Mouse (Mus musculus): ENCODE data around the gene Mterf4. TPM values are rescaled to one million over a fixed set of nuclear protein-coding genes. Genes with fewer than 3 reads are reported as not detected.

The Mterf4 gene
- polyA plus RNA-seq, 1 experiment from 2014 or later, result 20.2 TPM

DNA sequence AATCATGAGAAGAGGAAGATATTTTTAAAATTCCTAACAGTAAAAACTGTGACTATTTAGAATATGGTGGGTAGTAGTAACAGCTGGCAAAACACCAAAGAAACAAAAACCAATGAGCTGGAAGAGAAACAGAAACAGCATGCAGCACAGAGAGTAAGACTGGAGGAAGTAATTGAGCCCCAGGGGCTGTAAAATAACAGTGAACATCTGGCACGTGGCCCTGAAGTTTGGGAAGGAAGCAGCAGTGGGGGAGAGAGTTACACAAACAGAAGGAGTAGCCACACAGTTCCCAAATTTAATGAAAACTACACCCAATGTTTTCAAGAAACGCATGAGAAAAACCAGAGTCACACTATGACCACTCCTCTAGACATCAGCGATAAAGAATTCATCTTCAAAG is 38.5 kb downstream of the Mterf4 start:
- no peak overlapping the region for H3K4me3 ChIP-seq
- H3K4me1 ChIP-seq (replicated peaks), result no peaks in the 10 kb centered on the region
- H3K27me3 ChIP-seq (replicated peaks), result 0 out of 2 replicates have a peak, but pooled peaks cover 13% of the 10 kb centered on the region
- H3K9ac ChIP-seq, result no peak overlapping the region
- WGBS, result 35% methylated on average over 3 of the region's 3 CpGs
- no peaks in the 10 kb centered on the region for H3K36me3 ChIP-seq
- H3K4me2 ChIP-seq, result no peak overlapping the region
- H3K27ac ChIP-seq (ENCODE audit: poor library complexity, severe bottlenecking), result no peak overlapping the region
- no peak for ATAC-seq (ENCODE audit: insufficient number of reproducible peaks, low FRiP score)
- H3K9me3 ChIP-seq (replicated peaks), result no peaks in the 10 kb centered on the region

DNA sequence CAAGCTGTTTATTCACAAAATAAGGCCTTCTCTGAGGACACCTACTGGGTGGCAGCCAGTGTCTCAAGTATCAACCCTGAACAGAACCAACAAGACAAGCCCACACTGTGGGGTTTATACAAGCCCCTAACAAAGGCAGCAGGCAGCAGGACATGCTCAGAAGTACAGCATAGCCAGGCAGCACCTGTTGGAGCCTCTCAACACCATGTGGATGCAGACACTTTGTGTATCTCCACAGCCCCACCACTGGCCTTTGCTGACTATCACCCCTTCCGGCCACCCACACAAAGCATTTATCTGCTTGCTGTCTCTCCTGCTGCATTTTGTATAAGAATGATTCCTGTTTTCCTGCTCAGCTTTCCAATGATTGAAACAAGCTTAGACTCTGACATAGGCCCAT is 48.2 kb downstream of the Mterf4 start:
- Histone ChIP-seq H3K36me3 (no peaks in the 10 kb centered on the region), H3K4me3 (no peak overlapping the region), H3K27me3 (replicated peaks) (peaks cover 9% of the 10 kb centered on the region), H3K9ac (no peak overlapping the region), H3K9me3 (replicated peaks) (no peaks in the 10 kb centered on the region), H3K27ac (ENCODE audit: poor library complexity, severe bottlenecking) (no peak overlapping the region), H3K4me2 (no peak overlapping the region), H3K4me1 (replicated peaks) (no peaks in the 10 kb centered on the region)
- WGBS, result 89% methylated on average over 1 of the region's 1 CpGs
- no peak for ATAC-seq (ENCODE audit: insufficient number of reproducible peaks, low FRiP score)

- 86% methylated on average over 7 of the region's 7 CpGs for WGBS
- ATAC-seq (ENCODE audit: insufficient number of reproducible peaks, low FRiP score), result no peak
- no peaks in the 10 kb centered on the region for H3K36me3 ChIP-seq
- H3K9ac ChIP-seq, result no peak overlapping the region
- H3K27me3 ChIP-seq (replicated peaks), result peaks cover 9% of the 10 kb centered on the region
- H3K27ac ChIP-seq (ENCODE audit: poor library complexity, severe bottlenecking), result no peak overlapping the region
- no peak overlapping the region for H3K4me2 ChIP-seq
- no peaks in the 10 kb centered on the region for H3K4me1 ChIP-seq (replicated peaks)
- no peak overlapping the region for H3K4me3 ChIP-seq
- no peaks in the 10 kb centered on the region for H3K9me3 ChIP-seq (replicated peaks)
Observed at GRCm38 (mm10) chr1:93255761-93256160, 50.0 kb downstream of the Mterf4 start.

GRCm38 (mm10) chr1:93252586-93252985 is 53.1 kb downstream of the Mterf4 start:
- H3K27ac ChIP-seq (ENCODE audit: poor library complexity, severe bottlenecking), result no peak overlapping the region
- no peak for ATAC-seq (ENCODE audit: insufficient number of reproducible peaks, low FRiP score)
- no peaks in the 10 kb centered on the region for H3K9me3 ChIP-seq (replicated peaks)
- WGBS, result 36% methylated on average over 2 of the region's 2 CpGs
- no peak overlapping the region for H3K9ac ChIP-seq
- no peaks in the 10 kb centered on the region for H3K36me3 ChIP-seq
- no peak overlapping the region for H3K4me3 ChIP-seq
- H3K4me2 ChIP-seq, result no peak overlapping the region
- H3K27me3 ChIP-seq (replicated peaks), result peaks cover 6% of the 10 kb centered on the region; the same call in 1 of the 2 replicates
- H3K4me1 ChIP-seq (replicated peaks), result no peaks in the 10 kb centered on the region

Small RNAs within 50 kb of the gene (microRNA-seq; reads per million reads assigned to microRNA genes)
- gene Mir6345, result not detected
- not detected for gene Mir6901
- gene Mir6902, result 1.2 reads per million

Other genes with a start within 250 kb of the Mterf4 start
- gene Kif1a, start 204.0 kb downstream of the Mterf4 start, polyA plus RNA-seq (2016; fragmentation: Nextera tagmentation; extraction: Ambion mirVana), result 7.4 and 7.7 TPM in 2 replicates
- gene Agxt, start 170.7 kb downstream of the Mterf4 start, polyA plus RNA-seq (2016; fragmentation: Nextera tagmentation; extraction: Ambion mirVana), result not detected in 2 replicates
- not detected in 2 replicates for gene 2310007B03Rik, start 145.0 kb downstream of the Mterf4 start, polyA plus RNA-seq (2016; fragmentation: Nextera tagmentation; extraction: Ambion mirVana)
- gene Crocc2, start 137.2 kb downstream of the Mterf4 start, polyA plus RNA-seq (2016; fragmentation: Nextera tagmentation; extraction: Ambion mirVana), result 0.11 and 0.17 TPM in 2 replicates
- gene Sned1, start 70.1 kb downstream of the Mterf4 start, polyA plus RNA-seq (2016; fragmentation: Nextera tagmentation; extraction: Ambion mirVana), result 7.2 and 8.1 TPM in 2 replicates
- gene Ppp1r7, start 36.9 kb upstream of the Mterf4 start, polyA plus RNA-seq (2016; fragmentation: Nextera tagmentation; extraction: Ambion mirVana), result 59.6 and 65.9 TPM in 2 replicates
- 9.8 and 10.8 TPM in 2 replicates for gene Pask, start 37.6 kb upstream of the Mterf4 start, polyA plus RNA-seq (2016; fragmentation: Nextera tagmentation; extraction: Ambion mirVana)
- gene Ano7, start 68.0 kb upstream of the Mterf4 start, polyA plus RNA-seq (2016; fragmentation: Nextera tagmentation; extraction: Ambion mirVana), result 0.27 and 1.2 TPM in 2 replicates
- gene Hdlbp, start 172.9 kb upstream of the Mterf4 start, polyA plus RNA-seq (2016; fragmentation: Nextera tagmentation; extraction: Ambion mirVana), result 166 and 168 TPM in 2 replicates
- gene Farp2, start 206.2 kb upstream of the Mterf4 start, polyA plus RNA-seq (2016; fragmentation: Nextera tagmentation; extraction: Ambion mirVana), result 4.2 and 5.4 TPM in 2 replicates

All from heart, embryonic 12.5 days (tissue).